Mouse (Mus musculus): ENCODE measurements around the gene Lrrc2. TPM values are rescaled to one million over a fixed set of nuclear protein-coding genes. Genes with fewer than 3 reads are reported as not detected.

Gene Lrrc2
- polyA plus RNA-seq (2012; rRNA removed), result 0.08 and 0.21 TPM in 2 replicates

DNA sequence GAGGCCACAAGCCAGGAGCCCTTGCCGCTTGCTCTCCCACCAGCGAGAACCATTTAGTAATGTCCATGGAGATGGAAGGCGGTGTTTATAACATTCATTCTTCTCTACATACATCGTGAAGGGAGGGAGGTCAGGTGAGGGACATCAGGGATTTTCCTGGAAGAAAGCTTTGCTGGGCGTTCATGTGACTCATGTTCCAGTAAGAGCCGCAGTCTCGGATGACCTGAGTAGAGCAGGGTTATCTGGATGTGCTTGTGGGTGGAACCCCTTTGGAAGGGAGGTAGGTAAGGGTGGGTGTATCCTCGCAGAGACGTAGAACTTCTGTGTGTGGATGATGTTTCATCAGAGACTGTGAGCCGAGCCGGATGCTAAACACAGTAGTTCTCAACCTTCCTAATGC lies at the start of gene Lrrc2:
Gene Lrrc2 (plus strand): TSS at position 149 of the 400 bp plus-strand sequence.

GRCm38 (mm10) chr9:110916786-110917185 lies 34.6 kb upstream of the Lrrc2 start, which contains the start of gene Fam240a:
Gene Fam240a, minus strand, starts transcription at chr9:110916861.

GRCm38 (mm10) chr9:110945926-110946325 lies 5.4 kb upstream of the Lrrc2 start, which contains the start of gene Tdgf1:
Gene Tdgf1, minus strand, starts transcription at chr9:110946158.

GRCm38 (mm10) chr9:110990204-110990603 lies 38.9 kb downstream of the Lrrc2 start, which contains the start of gene Rtp3:
Gene Rtp3, minus strand, starts transcription at chr9:110990583.

DNA sequence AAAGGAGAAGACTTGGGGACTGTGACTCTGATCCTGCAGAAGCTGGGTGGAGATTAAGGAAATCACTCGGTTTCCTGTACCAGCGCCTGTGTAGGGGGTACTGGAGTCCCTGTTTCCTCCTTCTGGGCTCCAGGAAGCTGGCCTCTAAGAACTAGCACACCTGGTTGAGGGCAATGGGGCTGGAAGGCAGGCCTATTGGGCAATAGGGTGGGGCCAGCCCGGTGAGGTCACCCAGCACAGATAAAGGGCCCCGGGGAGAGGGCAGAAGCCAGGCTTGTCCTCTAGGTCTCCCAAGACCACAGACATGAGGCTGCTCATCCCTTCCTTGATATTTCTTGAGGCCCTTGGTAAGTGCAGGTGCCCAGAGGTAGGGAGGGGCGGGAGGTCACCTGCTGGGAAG lies 67.7 kb downstream of the Lrrc2 start, which contains the start of gene Ltf:
Gene Ltf (plus strand): TSS at position 250 of the 400 bp plus-strand sequence.

Other genes with a start within 250 kb of the Lrrc2 start
- gene Myl3, start 209.7 kb upstream of the Lrrc2 start, polyA plus RNA-seq (2012; rRNA removed), result 0.06 and 1.3 TPM in 2 replicates
- 3.4 and 3.6 TPM in 2 replicates for gene Pth1r, start 204.4 kb upstream of the Lrrc2 start, polyA plus RNA-seq (2012; rRNA removed)
- 0.02 TPM in 1 of 2 replicates, not detected in the other for gene Prss42, start 153.4 kb upstream of the Lrrc2 start, polyA plus RNA-seq (2012; rRNA removed)
- gene Prss44, start 137.6 kb upstream of the Lrrc2 start, polyA plus RNA-seq (2012; rRNA removed), result not detected in 2 replicates
- not detected in 2 replicates for gene Prss43, start 124.9 kb upstream of the Lrrc2 start, polyA plus RNA-seq (2012; rRNA removed)
- not detected in 2 replicates for gene Prss45, start 117.0 kb upstream of the Lrrc2 start, polyA plus RNA-seq (2012; rRNA removed)
- not detected in 2 replicates for gene Prss46, start 107.0 kb upstream of the Lrrc2 start, polyA plus RNA-seq (2012; rRNA removed)
- 6.5 and 7.0 TPM in 2 replicates for gene Prss50, start 93.6 kb upstream of the Lrrc2 start, polyA plus RNA-seq (2012; rRNA removed)
- gene Als2cl, start 71.7 kb upstream of the Lrrc2 start, polyA plus RNA-seq (2012; rRNA removed), result 2.4 and 3.5 TPM in 2 replicates
- 0.88 and 1.3 TPM in 2 replicates for gene Tmie, start 71.4 kb upstream of the Lrrc2 start, polyA plus RNA-seq (2012; rRNA removed)
- not detected in 2 replicates for gene Fam240a, start 34.7 kb upstream of the Lrrc2 start, polyA plus RNA-seq (2012; rRNA removed)
- gene Tdgf1, start 5.4 kb upstream of the Lrrc2 start, polyA plus RNA-seq (2012; rRNA removed), result not detected in 2 replicates
- gene Rtp3, start 39.0 kb downstream of the Lrrc2 start, polyA plus RNA-seq (2012; rRNA removed), result 23.9 and 28.3 TPM in 2 replicates
- gene Ltf, start 67.7 kb downstream of the Lrrc2 start, polyA plus RNA-seq (2012; rRNA removed), result 6.5 and 11.7 TPM in 2 replicates
- 7.4 and 10.1 TPM in 2 replicates for gene Ccrl2, start 106.0 kb downstream of the Lrrc2 start, polyA plus RNA-seq (2012; rRNA removed)
- 15.5 and 16.3 TPM in 2 replicates for gene Lrrfip2, start 166.0 kb downstream of the Lrrc2 start, polyA plus RNA-seq (2012; rRNA removed)

Measured in liver, embryonic 14 days (tissue).